In genomic region chr17:15498753-15499113, GRCm38 (mm10) we compare ENCODE assay signal across 8 mouse cellular contexts. TPM values are rescaled to one million over a fixed set of nuclear protein-coding genes. Genes with fewer than 3 reads are reported as not detected.
A peak's percentile ranks its signal among the peaks of the same experiment; 100 is the strongest.
DNase-seq lines count a peak whose midpoint lies in the region; ATAC-seq lines count a peak whose summit lies in the region.

No protein-coding gene starts in this region.

- H3K9ac ChIP-seq in forebrain, embryonic 16.5 days (replicated peaks; ENCODE audit: low read depth, low read length): peak overlapping the region; percentile 45; the same call in 1 of the 2 replicates
- peak overlapping the region; percentile 87 for H3K9ac ChIP-seq in liver, embryonic 15.5 days

- peak overlapping the region; percentile 89 for H3K4me3 ChIP-seq in forebrain, embryonic 16.5 days (replicated peaks; ENCODE audit: low read length)
- peak overlapping the region; percentile 95 for H3K4me3 ChIP-seq in liver, embryonic 15.5 days (replicated peaks)

- WGBS in forebrain, embryonic 16.5 days: 43% methylated on average over 7 of the region's 7 CpGs
- 47% methylated on average over 7 of the region's 7 CpGs for WGBS in liver, embryonic 15.5 days (ENCODE audit: insufficient replicate concordance)

- intact Hi-C loops in gastrocnemius, postnatal 14 days (cut with DNase I; ENCODE audit: low total_unique reads): no loop called here

- H3K36me3 ChIP-seq in forebrain, embryonic 16.5 days (ENCODE audit: control insufficient read depth, insufficient read depth): peaks cover 8% of the 10 kb centered on the region
- peaks cover 32% of the 10 kb centered on the region for H3K36me3 ChIP-seq in liver, embryonic 15.5 days (replicated peaks)

- H3K4me1 ChIP-seq in forebrain, embryonic 16.5 days (replicated peaks; ENCODE audit: control insufficient read depth, insufficient read depth, low read length): peaks cover 33% of the 10 kb centered on the region
- peaks cover 45% of the 10 kb centered on the region for H3K4me1 ChIP-seq in liver, embryonic 15.5 days (replicated peaks)

- peak; percentile 20 for DNase-seq in kidney, postnatal 10 days
- no peak for DNase-seq in kidney, adult 11 months
- peak; percentile 23 for DNase-seq in Muller cell, postnatal 12 days (ENCODE audit: inconsistent ontology term)
- no peak for DNase-seq in urinary bladder, postnatal 10 days (ENCODE audit: low spot score)
- no peak for DNase-seq in gastrocnemius, postnatal 14 days
- no peak for DNase-seq in thymus, postnatal 14 days

- ATAC-seq in forebrain, embryonic 16.5 days: no peak
- ATAC-seq in liver, embryonic 15.5 days (ENCODE audit: insufficient read depth): no peak

- no peaks in the 10 kb centered on the region for H3K9me3 ChIP-seq in forebrain, embryonic 16.5 days (ENCODE audit: control insufficient read depth, low read length)
- no peaks in the 10 kb centered on the region for H3K9me3 ChIP-seq in liver, embryonic 15.5 days (replicated peaks)

- peak overlapping the region; percentile 96 for H3K27ac ChIP-seq in forebrain, embryonic 16.5 days (ENCODE audit: low read length)
- H3K27ac ChIP-seq in liver, embryonic 15.5 days (replicated peaks): peak overlapping the region; percentile 94

- H3K27me3 ChIP-seq in forebrain, embryonic 16.5 days (replicated peaks; ENCODE audit: control insufficient read depth, insufficient read depth, low read length): no peaks in the 10 kb centered on the region
- H3K27me3 ChIP-seq in liver, embryonic 15.5 days: no peaks in the 10 kb centered on the region

- peak overlapping the region; percentile 54 for H3K4me2 ChIP-seq in forebrain, embryonic 16.5 days (ENCODE audit: low read length)
- peak overlapping the region; percentile 84 for H3K4me2 ChIP-seq in liver, embryonic 15.5 days

RNA-seq across cellular contexts. Expression of gene Psmb1, which starts 0.8 kb away (rescaled TPM):
- 231 and 234 TPM in 2 replicates for polyA plus RNA-seq in forebrain, embryonic 16.5 days (2015; fragmentation: Nextera tagmentation; extraction: Ambion mirVana)
- 120 and 129 TPM in 2 replicates for polyA plus RNA-seq in liver, embryonic 15.5 days (2015; fragmentation: Nextera tagmentation; extraction: Ambion mirVana)
- 100 to 1,000 TPM; 115 to 119 TPM for total RNA-seq in gastrocnemius, postnatal 14 days (2021)

RNA-seq across cellular contexts. Expression of gene Tbp, which starts 1.0 kb away (rescaled TPM):
- 71.1 and 72.1 TPM in 2 replicates for polyA plus RNA-seq in forebrain, embryonic 16.5 days (2015; fragmentation: Nextera tagmentation; extraction: Ambion mirVana)
- 17.6 and 18.6 TPM in 2 replicates for polyA plus RNA-seq in liver, embryonic 15.5 days (2015; fragmentation: Nextera tagmentation; extraction: Ambion mirVana)
- total RNA-seq in gastrocnemius, postnatal 14 days (2021): 1 to 10 TPM; 6.6 to 8.4 TPM

RNA-seq across cellular contexts. Expression of gene Pdcd2, which starts 28.4 kb away (rescaled TPM):
- 49.4 and 54.0 TPM in 2 replicates for polyA plus RNA-seq in forebrain, embryonic 16.5 days (2015; fragmentation: Nextera tagmentation; extraction: Ambion mirVana)
- polyA plus RNA-seq in liver, embryonic 15.5 days (2015; fragmentation: Nextera tagmentation; extraction: Ambion mirVana): 19.8 and 21.3 TPM in 2 replicates
- 10 to 100 TPM; 12.6 to 15.6 TPM for total RNA-seq in gastrocnemius, postnatal 14 days (2021)

Comparison
In these comparisons a context has a peak if more than half of its experiments do, and no peak if none do; other contexts are left out.
1. DNase-seq: peak in kidney, postnatal 10 days (single experiment) and Muller cell, postnatal 12 days (single experiment); none in kidney, adult 11 months (single experiment), urinary bladder, postnatal 10 days (single experiment), gastrocnemius, postnatal 14 days (single experiment) and thymus, postnatal 14 days (single experiment).